Mouse (Mus musculus): ENCODE data around the gene Rbm19.

- TF ChIP-seq CTCF (IDR thresholded peaks at IDR 0.05; ENCODE audit: low read depth, low read length) (no peak), POLR2A (IDR thresholded peaks at IDR 0.05; ENCODE audit: extremely low read depth, insufficient read depth, low read length) (no peak)
Observed at GRCm38 (mm10) chr5:120164450-120164849, 48.2 kb downstream of the Rbm19 start.
